9 mouse cellular contexts compared by ENCODE assay signal in the genomic region with DNA sequence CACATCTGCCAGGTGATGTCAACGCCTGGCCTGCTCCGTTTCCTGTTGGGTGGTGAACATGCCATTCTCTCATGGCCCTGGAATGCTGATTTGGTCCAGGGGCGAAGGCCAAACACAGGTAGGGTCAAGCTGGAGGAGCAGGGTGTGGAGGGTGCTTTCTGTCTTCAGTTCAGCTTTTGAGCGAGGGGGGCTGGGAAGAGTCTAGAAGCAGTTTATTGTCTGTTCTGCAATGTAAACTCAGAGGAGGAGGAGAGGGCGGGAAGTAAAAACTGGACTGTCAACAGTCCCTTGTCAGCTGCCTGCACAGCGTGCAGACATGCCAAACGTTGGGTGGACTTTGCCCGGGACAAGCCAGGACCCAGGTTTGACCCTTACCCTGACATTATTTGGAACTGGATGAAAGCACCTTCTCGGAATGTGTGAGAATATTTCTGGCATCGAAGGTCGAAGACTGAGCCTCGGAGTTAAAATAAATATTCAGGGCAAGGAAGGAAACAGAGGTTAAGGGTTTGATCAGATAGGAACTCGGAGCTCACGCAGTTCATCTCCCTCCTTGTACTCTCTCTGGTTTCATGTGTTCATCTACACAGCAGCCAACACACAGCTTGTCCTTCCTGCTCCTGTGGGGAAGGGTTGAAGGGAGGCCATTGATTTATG.
DNase-seq lines count a peak whose midpoint lies in the region; ATAC-seq and TF ChIP-seq lines count a peak whose summit lies in the region.
"Had no signal": no experiment of that assay in that cellular context is flagged by ENCODE, and none has a peak within 500 bp of the region (broad histone marks: within the 10 kb centered on the region; RNA-seq: fewer than 3 reads in every experiment).

No protein-coding gene starts in this region.

- H3K36me3 ChIP-seq in heart, postnatal 0 days (replicated peaks; ENCODE audit: control insufficient read depth, insufficient read depth, low read length) = no peaks in the 10 kb centered on the region
- no peaks in the 10 kb centered on the region for H3K36me3 ChIP-seq in limb, embryonic 10.5 days
- no peaks in the 10 kb centered on the region for H3K36me3 ChIP-seq in neural tube, embryonic 11.5 days (ENCODE audit: control insufficient read depth, insufficient read depth, low read length)
- H3K36me3 ChIP-seq: G1E had no signal

- TF ChIP-seq CTCF in heart, postnatal 0 days (IDR thresholded peaks at IDR 0.05; ENCODE audit: low read depth) = no peak

- DNase-seq in 3134 (ENCODE audit: extremely low read depth, insufficient read length, low spot score) = peak; percentile 53
- peak; percentile 60 for DNase-seq in embryo, embryonic 9.5 days (ENCODE audit: extremely low spot score)
- DNase-seq in heart, postnatal 0 days (ENCODE audit: low spot score) = peak; percentile 25
- peak; percentile 48 for DNase-seq in limb, embryonic 10.5 days (ENCODE audit: low spot score)
- peak; percentile 34 for DNase-seq in neural tube, embryonic 11.5 days (ENCODE audit: low spot score)
- no peak for DNase-seq in layer of hippocampus, adult 9-10 months (ENCODE audit: low spot score)
- DNase-seq in spleen, postnatal 36 days (ENCODE audit: low spot score in 2 of 2) = no peak
- no peak for DNase-seq in spleen, adult 18-20 months

- no peaks in the 10 kb centered on the region for H3K9me3 ChIP-seq in heart, postnatal 0 days (replicated peaks; ENCODE audit: control insufficient read depth, low read length)
- H3K9me3 ChIP-seq in limb, embryonic 10.5 days (replicated peaks) = no peaks in the 10 kb centered on the region
- no peaks in the 10 kb centered on the region; the same call in 1 of the 2 replicates for H3K9me3 ChIP-seq in neural tube, embryonic 11.5 days (ENCODE audit: control insufficient read depth, low read length)
- H3K9me3 ChIP-seq: G1E had no signal

- no peak overlapping the region for H3K4me3 ChIP-seq in heart, postnatal 0 days (ENCODE audit: low read depth, low read length)
- no peak overlapping the region for H3K4me3 ChIP-seq in limb, embryonic 10.5 days
- H3K4me3 ChIP-seq in neural tube, embryonic 11.5 days (ENCODE audit: low read depth, low read length) = no peak overlapping the region

- H3K4me1 ChIP-seq in heart, postnatal 0 days (ENCODE audit: control insufficient read depth, insufficient read depth) = peaks cover 20% of the 10 kb centered on the region
- peaks cover 36% of the 10 kb centered on the region for H3K4me1 ChIP-seq in limb, embryonic 10.5 days
- H3K4me1 ChIP-seq in neural tube, embryonic 11.5 days (ENCODE audit: control insufficient read depth, insufficient read depth, low read length) = peaks cover 10% of the 10 kb centered on the region

- no peaks in the 10 kb centered on the region for H3K27me3 ChIP-seq in heart, postnatal 0 days (ENCODE audit: control insufficient read depth, insufficient read depth, low read length)
- no peaks in the 10 kb centered on the region for H3K27me3 ChIP-seq in limb, embryonic 10.5 days (ENCODE audit: low read depth, poor library complexity, severe bottlenecking)
- H3K27me3 ChIP-seq in neural tube, embryonic 11.5 days (ENCODE audit: control insufficient read depth, insufficient read depth, low read length) = peaks cover 20% of the 10 kb centered on the region

- H3K9ac ChIP-seq in heart, postnatal 0 days (replicated peaks; ENCODE audit: low read depth, low read length) = no peak overlapping the region
- no peak overlapping the region for H3K9ac ChIP-seq in neural tube, embryonic 11.5 days (ENCODE audit: low read length)

- H3K27ac ChIP-seq in heart, postnatal 0 days (ENCODE audit: low read depth) = peak overlapping the region; percentile 28; the same call in 1 of the 2 replicates
- peak overlapping the region; percentile 84 for H3K27ac ChIP-seq in limb, embryonic 10.5 days
- H3K27ac ChIP-seq in neural tube, embryonic 11.5 days (ENCODE audit: low read depth, low read length) = no peak overlapping the region

- TF ChIP-seq EP300 in heart, postnatal 0 days (IDR thresholded peaks at IDR 0.05; ENCODE audit: low read depth) = no peak

- ATAC-seq in heart, postnatal 0 days (ENCODE audit: insufficient read depth, low read depth) = peak; percentile 58
- ATAC-seq in neural tube, embryonic 11.5 days (ENCODE audit: insufficient read depth, low FRiP score, low TSS enrichment) = peak; percentile 42

- WGBS in heart, postnatal 0 days = 5% methylated on average over 14 of the region's 14 CpGs
- WGBS in limb, embryonic 10.5 days = 27% methylated on average over 14 of the region's 14 CpGs
- 32% methylated on average over 14 of the region's 14 CpGs for WGBS in neural tube, embryonic 11.5 days

- H3K4me2 ChIP-seq in heart, postnatal 0 days (ENCODE audit: low read depth, low read length) = no peak overlapping the region
- H3K4me2 ChIP-seq in neural tube, embryonic 11.5 days (ENCODE audit: low read depth) = no peak overlapping the region

Comparison
In these comparisons a context has a peak if more than half of its experiments do, and no peak if none do; other contexts are left out.
1. DNase-seq: peak in 3134 (single experiment), embryo, embryonic 9.5 days (single experiment), heart, postnatal 0 days (single experiment), limb, embryonic 10.5 days (single experiment) and neural tube, embryonic 11.5 days (single experiment); none in layer of hippocampus, adult 9-10 months (single experiment), spleen, postnatal 36 days (0 of 2) and spleen, adult 18-20 months (0 of 2).